Mouse (Mus musculus) liver, embryonic 14.5 days (tissue): ENCODE measurements around the gene Kiz.

Source experiments
- CTCF ChIP-seq: IDR thresholded peaks from 2 replicates; pipeline ENCODE4 v1.5.1; 2016; ENCODE audit warnings: antibody characterized with exemption, low read depth, control low read depth
- EP300 ChIP-seq: IDR thresholded peaks from 2 replicates; pipeline ENCODE4 v1.6.1; 2016; ENCODE audit warnings: antibody characterized with exemption, low read depth

- no peak for TF ChIP-seq CTCF
- TF ChIP-seq EP300 = no peak
Measured at GRCm38 (mm10) chr2:146834064-146834313, 21.7 kb upstream of the Kiz start.
